Mouse (Mus musculus): Measurements from ENCODE around the gene Mtus2. TPM values are rescaled to one million over a fixed set of nuclear protein-coding genes. Genes with fewer than 3 reads are reported as not detected.
"Not testable (repeated sequence)": the region's sequence is repeated elsewhere in the genome, so short reads cannot be mapped to it uniquely, and the experiment has no call there.

The Mtus2 gene
- total and polyA plus RNA-seq, 3 experiments = 0.03 to 0.13 TPM; not detected in 1

GRCm38 (mm10) chr5:148325317-148325885 lies 368.3 kb downstream of the Mtus2 start:
- DNase-seq (ENCODE audit: extremely low read depth) = peak; percentile 73
- no peak overlapping the region for H3K27ac ChIP-seq (ENCODE audit: insufficient read depth, low read depth)
- dilution Hi-C loops (cut with MboI; ENCODE audit: extremely low pct_ligation_motif_present, extremely low pct_unique_long_range_greater_than_20kb, low sequenced_read_pairs) (no loop called here), in situ Hi-C loops (cut with MboI; ENCODE audit: low pct_ligation_motif_present, low pct_unique_long_range_greater_than_20kb, low sequenced_read_pairs) (loop anchor here (25.0 kb wide), 1 partner anchor 462 kb away; no protein-coding TSS in a partner anchor)
- no peaks in the 10 kb centered on the region for H3K79me2 ChIP-seq (replicated peaks; ENCODE audit: control insufficient read depth, extremely low read depth, insufficient read depth, poor library complexity, severe bottlenecking)
- H3K36me3 ChIP-seq (replicated peaks in 1 of 2; ENCODE audit: control insufficient read depth in 1 of 2, insufficient read depth in 1 of 2, low read length in 1 of 2) = peaks cover 21 to 32% of the 10 kb centered on the region in 2 experiments
- no peak overlapping the region for H3K4me2 ChIP-seq (ENCODE audit: insufficient read depth, low read depth, poor library complexity, severe bottlenecking)
- H3K27me3 ChIP-seq (replicated peaks) = no peaks in the 10 kb centered on the region
- no peak overlapping the region for H3K9ac ChIP-seq (ENCODE audit: insufficient read depth, low read depth)
- H3K9me3 ChIP-seq (replicated peaks; ENCODE audit: low read length) = peaks cover 10% of the 10 kb centered on the region
- no peak overlapping the region for H3K4me3 ChIP-seq (replicated peaks in 1 of 3; ENCODE audit: low read depth in 2 of 3, low read length in 2 of 3, poor library complexity in 1 of 3)
- peaks cover 10 to 19% of the 10 kb centered on the region in 2 experiments for H3K4me1 ChIP-seq (ENCODE audit: control insufficient read depth in 1 of 2, insufficient read depth in 2 of 2)
- TF ChIP-seq ZC3H11A (IDR thresholded peaks at IDR 0.05; ENCODE audit: low read depth, low read length) (peak; percentile 87), RAD21 (IDR thresholded peaks at IDR 0.05; ENCODE audit: low read depth, low read length) (peak; percentile 92), ELF1 (IDR thresholded peaks at IDR 0.05; ENCODE audit: low read depth, low read length) (no peak), MYC (IDR thresholded peaks at IDR 0.05; ENCODE audit: low read depth, low read length) (no peak), E2F4 (IDR thresholded peaks at IDR 0.05; ENCODE audit: insufficient replicate concordance, low read depth, low read length) (no peak), CHD1 (IDR thresholded peaks at IDR 0.05; ENCODE audit: low read depth, low read length) (no peak), SMC3 (IDR thresholded peaks at IDR 0.05; ENCODE audit: low read depth, low read length) (peak; percentile 94), MAX (IDR thresholded peaks at IDR 0.05; ENCODE audit: low read length) (no peak), MEF2A (IDR thresholded peaks at IDR 0.05; ENCODE audit: borderline replicate concordance, low read depth, low read length) (no peak), IRF4 (IDR thresholded peaks at IDR 0.05; ENCODE audit: low read depth, low read length) (peak; percentile 21; the same call in 1 of the 2 replicates), PAX5 (IDR thresholded peaks at IDR 0.05; ENCODE audit: low read length) (no peak), GABPA (IDR thresholded peaks at IDR 0.05; ENCODE audit: insufficient replicate concordance, low read depth, low read length) (no peak), SIN3A (IDR thresholded peaks at IDR 0.05; ENCODE audit: low read length) (no peak), ZMIZ1 (IDR thresholded peaks at IDR 0.05; ENCODE audit: low read depth, low read length) (no peak), NRF1 (IDR thresholded peaks at IDR 0.05; ENCODE audit: low read depth, low read length) (no peak; the same call in 1 of the 2 replicates), TBP (conservative IDR thresholded peaks at IDR 0.05; ENCODE audit: low read depth, low read length) (no peak), MAZ (IDR thresholded peaks at IDR 0.05; ENCODE audit: low read depth, low read length) (no peak), CTCF (conservative IDR thresholded peaks at IDR 0.05 in 1 of 2, IDR thresholded peaks at IDR 0.05 in 1 of 2; ENCODE audit: low read depth in 2 of 2, low read length in 2 of 2) (peak; percentile 95 to 99), NELFE (IDR thresholded peaks at IDR 0.05; ENCODE audit: low read depth, low read length) (peak; percentile 49; the same call in 1 of the 2 replicates), POLR2AphosphoS2 (IDR thresholded peaks at IDR 0.05; ENCODE audit: low read depth, low read length) (no peak; the same call in 1 of the 2 replicates), CHD2 (IDR thresholded peaks at IDR 0.05; ENCODE audit: low read length) (no peak), POLR2A (IDR thresholded peaks at IDR 0.05; ENCODE audit: low read depth, low read length) (no peak), BHLHE40 (IDR thresholded peaks at IDR 0.05; ENCODE audit: low read depth, low read length) (no peak), MAFK (IDR thresholded peaks at IDR 0.05; ENCODE audit: insufficient replicate concordance, low read length) (0 out of 2 replicates have a peak, but pooled peaks have one; percentile 13)

GRCm38 (mm10) chr5:148326295-148326694 lies 369.2 kb downstream of the Mtus2 start:
- H3K4me3 ChIP-seq (replicated peaks in 1 of 3; ENCODE audit: low read depth in 2 of 3, low read length in 2 of 3, poor library complexity in 1 of 3); H3K9me3 ChIP-seq (replicated peaks; ENCODE audit: low read length); DNase-seq (ENCODE audit: extremely low read depth); H3K9ac ChIP-seq (ENCODE audit: insufficient read depth, low read depth); H3K4me2 ChIP-seq (ENCODE audit: insufficient read depth, low read depth, poor library complexity, severe bottlenecking); H3K79me2 ChIP-seq (replicated peaks; ENCODE audit: control insufficient read depth, extremely low read depth, insufficient read depth, poor library complexity, severe bottlenecking); dilution Hi-C loops (cut with MboI; ENCODE audit: extremely low pct_ligation_motif_present, extremely low pct_unique_long_range_greater_than_20kb, low sequenced_read_pairs); H3K27ac ChIP-seq (ENCODE audit: insufficient read depth, low read depth); H3K27me3 ChIP-seq (replicated peaks): not testable (repeated sequence)
- Histone ChIP-seq H3K36me3 (replicated peaks in 1 of 2; ENCODE audit: control insufficient read depth in 1 of 2, insufficient read depth in 1 of 2, low read length in 1 of 2) (peaks cover 28 to 41% of the 10 kb centered on the region in 2 experiments), H3K4me1 (ENCODE audit: control insufficient read depth in 1 of 2, insufficient read depth in 2 of 2) (peaks cover 10 to 27% of the 10 kb centered on the region in 2 experiments)
- in situ Hi-C loops (cut with MboI; ENCODE audit: low pct_ligation_motif_present, low pct_unique_long_range_greater_than_20kb, low sequenced_read_pairs) = loop anchor here (25.0 kb wide), 1 partner anchor 461 kb away; no protein-coding TSS in a partner anchor

All from CH12.LX (cell line).